Mouse (Mus musculus) small intestine, adult 2 months (tissue): ENCODE results near the gene Ift140.

Source experiments
- CTCF ChIP-seq: fragments of 200-500 bp; IDR thresholded peaks from 2 replicates; pipeline ENCODE4 v1.5.1; 2012; ENCODE audit warnings: low read depth, mild to moderate bottlenecking, control low read depth, inconsistent platforms, low read length, moderate library complexity, mixed read lengths; ENCODE audit not compliant: insufficient replicate concordance, insufficient read length; ENCODE audit errors: extremely low read depth
- POLR2A ChIP-seq: fragments of 200-500 bp; IDR thresholded peaks from 2 replicates; pipeline ENCODE4 v1.6.1; 2012; ENCODE audit warnings: low read depth, mild to moderate bottlenecking, control low read depth, inconsistent platforms, low read length, moderate library complexity

GRCm38 (mm10) chr17:25133275-25133698, 117.4 kb downstream of the Ift140 start, which contains the start of gene Clcn7:
- no peak for TF ChIP-seq CTCF
- TF ChIP-seq POLR2A, result peak; percentile 47; the same call in 1 of the 2 replicates
